Mouse (Mus musculus): ENCODE results near the gene Phkg2. TPM values are rescaled to one million over a fixed set of nuclear protein-coding genes. Genes with fewer than 3 reads are reported as not detected.

Phkg2 gene
- polyA plus RNA-seq, 1 experiment from 2014 or later, result 37.7 TPM

GRCm38 (mm10) chr7:127631416-127631815 is 58.3 kb downstream of the Phkg2 start:
- Histone ChIP-seq H3K9me3 (ENCODE audit: control insufficient read depth, low read length) (no peaks in the 10 kb centered on the region), H3K4me3 (ENCODE audit: low read length) (no peak overlapping the region), H3K4me2 (ENCODE audit: low read depth, low read length) (no peak overlapping the region), H3K27ac (ENCODE audit: low read length) (no peak overlapping the region), H3K36me3 (ENCODE audit: control insufficient read depth, insufficient read depth, low read length) (no peaks in the 10 kb centered on the region), H3K9ac (ENCODE audit: low read depth, low read length) (no peak overlapping the region), H3K4me1 (ENCODE audit: control insufficient read depth, insufficient read depth, low read length) (no peaks in the 10 kb centered on the region; the same call in 1 of the 2 replicates), H3K27me3 (replicated peaks; ENCODE audit: control insufficient read depth, insufficient read depth, low read length) (no peaks in the 10 kb centered on the region)
- WGBS, result 76% methylated on average over 4 of the region's 4 CpGs
- ATAC-seq, result no peak

Other genes starting within 250 kb of the Phkg2 start
- 21.9 and 23.4 TPM in 2 replicates for gene Zfp768, start 227.8 kb upstream of the Phkg2 start, polyA plus RNA-seq (2015; fragmentation: Nextera tagmentation; extraction: Ambion mirVana)
- gene Zfp747, start 197.3 kb upstream of the Phkg2 start, polyA plus RNA-seq (2015; fragmentation: Nextera tagmentation; extraction: Ambion mirVana), result 11.7 and 13.6 TPM in 2 replicates
- 6.9 and 7.2 TPM in 2 replicates for gene 9130019O22Rik, start 186.2 kb upstream of the Phkg2 start, polyA plus RNA-seq (2015; fragmentation: Nextera tagmentation; extraction: Ambion mirVana)
- gene E430018J23Rik, start 179.7 kb upstream of the Phkg2 start, polyA plus RNA-seq (2015; fragmentation: Nextera tagmentation; extraction: Ambion mirVana), result 8.2 and 10.2 TPM in 2 replicates
- 8.5 TPM in 2 replicates for gene Zfp764, start 166.5 kb upstream of the Phkg2 start, polyA plus RNA-seq (2015; fragmentation: Nextera tagmentation; extraction: Ambion mirVana)
- gene Zfp688, start 151.3 kb upstream of the Phkg2 start, polyA plus RNA-seq (2015; fragmentation: Nextera tagmentation; extraction: Ambion mirVana), result 20.8 and 23.4 TPM in 2 replicates
- 4.5 and 5.9 TPM in 2 replicates for gene Zfp689, start 124.2 kb upstream of the Phkg2 start, polyA plus RNA-seq (2015; fragmentation: Nextera tagmentation; extraction: Ambion mirVana)
- 36.2 and 39.8 TPM in 2 replicates for gene Prr14, start 113.7 kb upstream of the Phkg2 start, polyA plus RNA-seq (2015; fragmentation: Nextera tagmentation; extraction: Ambion mirVana)
- gene Fbrs, start 94.1 kb upstream of the Phkg2 start, polyA plus RNA-seq (2015; fragmentation: Nextera tagmentation; extraction: Ambion mirVana), result 8.0 and 8.9 TPM in 2 replicates
- 18.4 and 18.6 TPM in 2 replicates for gene Srcap, start 61.4 kb upstream of the Phkg2 start, polyA plus RNA-seq (2015; fragmentation: Nextera tagmentation; extraction: Ambion mirVana)
- 10.8 and 11.3 TPM in 2 replicates for gene Gm42715, start 53.8 kb upstream of the Phkg2 start, polyA plus RNA-seq (2015; fragmentation: Nextera tagmentation; extraction: Ambion mirVana)
- 5.1 and 7.7 TPM in 2 replicates for gene Tmem265, start 11.9 kb upstream of the Phkg2 start, polyA plus RNA-seq (2015; fragmentation: Nextera tagmentation; extraction: Ambion mirVana)
- gene Ccdc189, start 15.3 kb downstream of the Phkg2 start, polyA plus RNA-seq (2015; fragmentation: Nextera tagmentation; extraction: Ambion mirVana), result 4.8 and 5.2 TPM in 2 replicates
- gene Rnf40, start 15.4 kb downstream of the Phkg2 start, polyA plus RNA-seq (2015; fragmentation: Nextera tagmentation; extraction: Ambion mirVana), result 34.3 and 35.2 TPM in 2 replicates
- 7.9 and 8.5 TPM in 2 replicates for gene Zfp629, start 42.5 kb downstream of the Phkg2 start, polyA plus RNA-seq (2015; fragmentation: Nextera tagmentation; extraction: Ambion mirVana)
- 24.9 and 34.5 TPM in 2 replicates for gene Bcl7c, start 135.6 kb downstream of the Phkg2 start, polyA plus RNA-seq (2015; fragmentation: Nextera tagmentation; extraction: Ambion mirVana)
- 5.2 and 6.5 TPM in 2 replicates for gene Ctf1, start 139.4 kb downstream of the Phkg2 start, polyA plus RNA-seq (2015; fragmentation: Nextera tagmentation; extraction: Ambion mirVana)
- 0.07 and 0.12 TPM in 2 replicates for gene Ctf2, start 158.8 kb downstream of the Phkg2 start, polyA plus RNA-seq (2015; fragmentation: Nextera tagmentation; extraction: Ambion mirVana)
- gene Fbxl19, start 171.2 kb downstream of the Phkg2 start, polyA plus RNA-seq (2015; fragmentation: Nextera tagmentation; extraction: Ambion mirVana), result 1.9 and 2.4 TPM in 2 replicates
- 24.6 and 24.9 TPM in 2 replicates for gene Orai3, start 196.5 kb downstream of the Phkg2 start, polyA plus RNA-seq (2015; fragmentation: Nextera tagmentation; extraction: Ambion mirVana)
- gene Setd1a, start 203.3 kb downstream of the Phkg2 start, polyA plus RNA-seq (2015; fragmentation: Nextera tagmentation; extraction: Ambion mirVana), result 6.2 and 11.4 TPM in 2 replicates
- gene Gm49388, start 212.3 kb downstream of the Phkg2 start, polyA plus RNA-seq (2015; fragmentation: Nextera tagmentation; extraction: Ambion mirVana), result not detected in 2 replicates
- gene Hsd3b7, start 227.3 kb downstream of the Phkg2 start, polyA plus RNA-seq (2015; fragmentation: Nextera tagmentation; extraction: Ambion mirVana), result 37.6 and 38.4 TPM in 2 replicates